Mouse (Mus musculus): Measurements from ENCODE around the gene Mpdz.

Mpdz gene

DNA sequence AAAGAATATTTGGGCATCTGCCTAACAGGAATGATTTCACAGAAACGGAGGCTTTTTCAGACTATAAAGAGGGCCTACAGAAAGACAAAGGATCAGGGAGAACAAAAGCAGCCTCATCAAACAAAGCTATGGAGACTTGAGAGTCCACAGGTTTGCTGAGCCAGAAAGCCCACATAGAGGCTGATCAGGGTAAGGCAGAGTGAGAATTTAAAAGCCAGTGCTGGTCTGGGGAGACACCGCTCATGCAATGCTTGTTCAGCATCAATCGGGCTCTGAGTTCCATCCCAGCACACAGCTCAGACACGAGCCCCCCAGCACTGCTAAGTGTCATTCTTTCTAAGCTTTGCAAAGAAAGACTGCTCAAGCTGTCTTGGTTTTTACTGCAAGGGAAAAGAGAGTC lies 162.5 kb downstream of the Mpdz start:
- DNase-seq (ENCODE audit: low spot score in 2 of 2) = no peak

DNA sequence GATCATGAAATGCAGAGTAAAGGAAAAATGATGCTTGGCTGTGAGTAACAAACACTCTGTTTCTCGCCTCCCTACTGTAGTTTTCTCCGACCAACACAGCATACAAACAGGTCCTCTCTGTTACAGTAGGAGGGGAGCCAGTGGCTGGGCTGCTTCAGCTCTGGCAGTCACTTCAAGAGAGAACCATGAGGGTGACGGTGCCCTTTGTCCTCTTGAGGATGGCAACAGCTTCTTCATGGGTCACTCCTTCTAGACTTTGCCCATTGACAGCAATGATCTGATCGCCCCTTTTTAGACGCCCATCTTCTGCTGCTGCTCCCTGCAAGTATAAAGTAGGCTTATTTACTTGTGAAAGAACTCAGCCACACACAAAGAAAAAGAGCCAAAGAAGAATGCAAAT lies 163.2 kb downstream of the Mpdz start:
- DNase-seq (ENCODE audit: low spot score in 2 of 2) = no peak

DNA sequence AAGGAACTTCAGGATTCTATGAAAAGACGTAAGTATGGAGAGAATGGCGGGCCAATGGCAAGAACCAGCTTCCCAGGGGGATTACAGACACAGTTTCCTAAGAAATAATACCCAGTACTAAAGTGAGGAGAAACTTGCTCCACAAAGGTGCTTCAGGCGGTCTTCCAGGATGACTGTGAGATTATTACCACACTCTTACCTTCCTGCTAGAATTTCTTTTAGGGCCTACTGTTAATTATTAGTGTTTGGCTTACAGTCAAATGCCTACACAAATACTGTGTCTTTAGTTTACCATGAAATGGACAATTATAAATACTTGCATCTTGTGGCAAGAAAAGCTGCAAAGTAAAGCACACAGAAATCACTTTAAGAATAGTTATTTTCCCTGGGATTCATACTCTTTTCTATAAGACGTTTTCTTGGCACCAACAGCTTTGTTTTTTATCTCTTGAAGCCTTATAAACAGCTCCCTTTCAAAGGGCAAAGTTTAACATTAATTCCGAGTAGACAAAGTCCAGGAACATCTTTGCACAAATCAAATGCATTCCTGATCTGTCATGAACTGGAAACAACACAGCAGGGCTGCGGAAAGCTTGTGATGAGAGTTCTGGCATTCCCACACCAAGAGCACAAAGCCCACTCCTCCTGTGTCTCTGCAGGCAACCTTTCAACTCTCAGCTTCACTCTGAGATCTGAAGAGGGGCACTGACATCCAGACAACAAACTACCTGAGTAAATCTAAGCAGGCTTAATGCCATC lies 166.5 kb downstream of the Mpdz start:
- no peak for DNase-seq (ENCODE audit: low spot score in 2 of 2)

DNA sequence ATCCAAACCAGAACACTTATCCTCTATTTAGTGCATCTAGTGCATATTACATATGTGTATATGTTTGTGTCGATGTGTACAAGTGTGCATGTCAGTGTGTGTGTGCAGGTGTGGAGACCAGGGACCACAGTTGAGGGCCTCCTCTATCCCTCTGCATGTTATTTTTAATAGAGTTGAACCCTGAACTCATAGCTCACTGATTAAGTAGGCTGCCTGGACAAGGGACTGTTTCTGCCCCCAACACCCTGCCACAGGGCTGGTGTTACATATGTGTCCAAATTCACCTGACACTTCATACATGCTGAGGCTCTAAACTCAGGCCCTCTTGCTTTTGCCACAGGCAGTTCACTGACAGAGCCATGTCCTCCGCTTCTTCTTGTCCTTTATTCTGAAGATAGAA lies 169.5 kb downstream of the Mpdz start:
- DNase-seq (ENCODE audit: low spot score in 2 of 2) = no peak

DNA sequence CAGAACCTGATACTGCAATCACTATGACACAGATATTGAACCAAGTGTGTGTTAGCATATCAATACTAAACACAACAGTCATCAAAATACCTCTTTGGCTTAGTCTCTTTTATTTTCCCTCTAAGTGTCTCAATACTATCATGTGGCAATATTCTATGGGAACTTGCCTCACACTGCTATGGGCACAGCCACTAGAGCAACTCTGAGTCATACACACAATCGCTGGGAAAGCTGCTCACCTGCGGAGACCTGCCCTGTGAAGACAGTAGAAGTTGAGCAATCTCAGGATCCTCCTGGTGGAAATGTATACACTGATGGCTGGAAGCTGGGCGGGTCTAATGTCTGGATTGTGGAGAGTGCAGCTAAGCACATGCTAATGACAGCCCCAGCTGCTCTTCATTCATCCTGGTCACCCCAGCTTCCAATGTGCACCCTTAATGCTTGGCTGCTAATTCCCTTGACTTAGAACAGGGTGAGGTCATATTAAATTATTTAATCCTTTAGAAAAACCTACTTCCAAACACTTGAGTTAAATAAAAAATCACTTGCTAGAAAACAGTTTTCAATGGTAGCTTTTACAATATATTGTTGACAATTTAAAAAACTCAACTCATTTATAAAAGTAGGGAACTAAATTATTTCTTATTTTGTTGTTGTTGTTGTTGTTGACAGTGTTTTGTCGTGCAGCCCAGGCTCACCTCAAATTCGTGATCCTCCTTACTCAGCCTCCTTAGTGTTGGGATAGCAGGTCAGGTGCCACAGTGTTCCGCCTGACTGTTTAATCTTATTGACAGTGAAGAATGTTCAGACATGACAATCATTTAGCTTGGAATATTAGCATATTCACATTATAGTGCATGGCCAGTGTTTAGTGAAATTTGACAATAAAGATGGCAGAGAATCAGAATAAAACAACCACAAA lies 189.5 kb downstream of the Mpdz start:
- DNase-seq (ENCODE audit: low spot score in 2 of 2) = no peak

DNA sequence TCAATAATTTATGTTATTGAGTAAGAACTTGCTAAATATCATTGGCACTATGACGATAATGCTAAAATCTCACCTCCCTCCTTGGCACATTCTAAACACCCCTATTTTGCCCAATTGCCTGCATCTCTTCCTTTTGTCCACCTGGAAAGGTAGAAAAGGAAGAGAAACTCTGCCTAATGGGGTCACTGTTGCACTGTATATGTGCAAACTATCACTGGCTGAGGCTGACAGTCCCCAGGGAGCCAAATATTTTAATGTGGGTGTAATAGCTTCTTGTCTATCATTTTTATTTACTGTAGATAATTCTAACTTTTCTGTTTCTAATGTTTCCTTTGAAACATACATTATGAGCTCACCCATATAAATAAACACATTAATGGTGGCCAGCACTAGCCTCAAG lies 190.3 kb downstream of the Mpdz start:
- DNase-seq (ENCODE audit: low spot score in 2 of 2) = no peak

DNA sequence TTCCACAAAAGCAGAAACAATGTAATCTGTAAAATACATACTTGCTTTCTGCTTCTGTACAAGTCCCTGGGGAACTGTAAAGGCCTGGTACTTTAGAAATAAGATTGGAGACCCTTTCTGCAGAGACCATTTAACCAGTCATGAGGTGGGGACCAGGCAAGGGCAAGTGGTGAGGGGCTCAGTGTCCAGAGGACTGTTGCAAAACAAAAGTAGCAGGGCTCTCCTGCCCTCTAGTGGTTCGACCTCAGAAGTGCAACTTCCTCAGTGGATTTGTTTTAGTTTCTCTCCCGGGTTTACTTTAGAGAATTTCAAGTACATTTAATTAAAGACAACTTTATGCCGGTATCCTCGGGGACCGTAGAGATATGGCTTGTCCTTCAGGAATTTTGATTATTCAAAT lies 190.7 kb downstream of the Mpdz start:
- DNase-seq (ENCODE audit: low spot score in 2 of 2) = peak in 1 of 2 experiments; percentile 40

DNA sequence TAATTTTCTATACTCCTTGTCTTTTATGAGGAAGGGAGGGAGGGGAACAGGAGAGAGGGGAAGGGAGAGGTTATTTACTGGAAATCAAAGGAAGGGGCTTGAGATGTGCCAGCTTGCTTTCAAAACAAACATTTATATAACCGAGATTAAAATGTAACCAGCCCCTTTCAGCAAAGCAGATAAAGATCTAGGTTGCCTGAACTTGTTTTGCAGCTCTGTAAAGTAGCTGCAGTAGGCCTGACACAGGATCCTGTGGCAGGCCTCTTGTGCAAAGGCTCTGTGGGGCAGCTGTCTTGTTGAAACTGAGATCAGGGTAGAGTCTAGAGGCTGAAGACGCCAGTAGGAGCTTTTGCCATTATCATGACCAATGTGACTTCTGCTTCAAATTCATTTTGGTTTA lies 193.4 kb downstream of the Mpdz start:
- no peak for DNase-seq (ENCODE audit: low spot score in 2 of 2)

DNA sequence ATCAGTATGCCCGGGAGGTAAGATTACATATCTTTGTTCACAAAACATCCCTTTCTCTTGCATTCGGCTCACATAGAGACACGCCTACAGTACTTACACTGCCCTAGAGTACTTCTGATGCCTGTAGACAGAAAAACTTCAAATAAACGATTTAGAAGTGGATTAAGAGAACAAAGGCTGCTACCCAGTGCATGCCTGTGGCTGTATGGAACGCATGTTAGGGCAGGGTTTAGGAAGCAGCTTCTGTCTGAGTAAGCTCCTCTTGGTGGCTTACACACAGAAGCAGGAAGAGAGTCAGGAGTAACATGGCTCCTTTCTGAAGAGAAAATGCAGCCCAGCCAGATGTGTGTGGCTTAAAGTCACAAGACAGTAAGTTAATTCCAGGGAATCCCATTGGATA lies 206.4 kb downstream of the Mpdz start:
- no peak for DNase-seq (ENCODE audit: low spot score in 2 of 2)

All from left cerebral cortex, adult 9 months (tissue).